Mouse (Mus musculus): ENCODE measurements around the gene Ptprq. TPM values are rescaled to one million over a fixed set of nuclear protein-coding genes. Genes with fewer than 3 reads are reported as not detected.

The Ptprq gene
- 0.18 TPM for total RNA-seq (2023)

GRCm38 (mm10) chr10:107719806-107720205 is at the start of gene Ptprq:
Gene Ptprq, minus strand, starts transcription at chr10:107720051.

GRCm38 (mm10) chr10:107494568-107494967 is 225.3 kb downstream of the Ptprq start, which contains the start of gene Myf6:
Gene Myf6, minus strand, starts transcription at chr10:107494737.

DNA sequence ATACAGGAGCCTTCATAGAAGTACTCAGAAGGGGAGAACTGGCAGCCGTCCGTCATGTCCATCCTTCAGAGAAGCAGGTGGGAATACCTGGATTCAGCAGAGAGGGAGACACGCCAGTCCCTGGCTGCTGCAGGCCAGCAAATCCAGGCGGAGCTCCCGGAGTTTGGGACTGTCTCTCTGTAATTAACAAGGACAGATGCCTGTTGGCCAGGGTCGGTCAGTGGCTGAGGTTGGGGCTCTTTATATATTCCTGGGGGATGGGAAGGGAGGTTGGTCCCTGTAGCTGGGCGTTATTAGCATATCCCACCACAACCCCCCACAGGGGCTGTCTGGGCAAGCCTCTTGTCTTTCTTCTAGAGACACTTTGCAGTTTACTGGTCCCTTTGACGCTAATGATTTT is 234.0 kb downstream of the Ptprq start, which contains the start of gene Myf5:
Gene Myf5, minus strand, starts transcription at position 265 of the 400 bp plus-strand sequence.

Other genes starting within 250 kb of the Ptprq start
- gene Myf5, start 233.9 kb downstream of the Ptprq start, total RNA-seq (2023) = not detected
- gene Myf6, start 225.3 kb downstream of the Ptprq start, total RNA-seq (2023) = not detected
- not detected for gene Otogl, start 192.1 kb upstream of the Ptprq start, total RNA-seq (2023)

Measured in CD4-positive naive resting alpha-beta T cell, adult 57 days (primary cell).